Mouse (Mus musculus) midbrain, embryonic 12.5 days (tissue): Measurements from ENCODE around the gene Olfr8. TPM values are rescaled to one million over a fixed set of nuclear protein-coding genes. Genes with fewer than 3 reads are reported as not detected.
"Not testable (repeated sequence)": the region's sequence is repeated elsewhere in the genome, so short reads cannot be mapped to it uniquely, and the experiment has no call there.

Source experiments
- ATAC-seq: fragments of 200-750 bp; cut with Nextera tagmentation; 2 replicates; pipeline ENCODE4 v1.8.0; 2017; ENCODE audit warnings: low read depth, moderate TSS enrichment, moderate library complexity; ENCODE audit not compliant: low FRiP score
- H3K27ac ChIP-seq: fragments of 300-500 bp; sonication (generic); replicated peaks from 2 replicates; pipeline ENCODE4 v1.5.1; 2016; ENCODE audit warnings: mild to moderate bottlenecking
- H3K27me3 ChIP-seq: fragments of 300-500 bp; sonication (generic); 2 replicates; pipeline ENCODE4 v1.6.1; 2016; ENCODE audit warnings: mild to moderate bottlenecking
- H3K36me3 ChIP-seq: fragments of 300-500 bp; sonication (generic); 2 replicates; pipeline ENCODE4 v1.6.1; 2016
- H3K4me1 ChIP-seq: fragments of 300-500 bp; sonication (generic); 2 replicates; pipeline ENCODE4 v1.6.1; 2016
- H3K4me2 ChIP-seq: fragments of 300-500 bp; sonication (generic); replicated peaks from 2 replicates; pipeline ENCODE4 v1.6.1; 2016; ENCODE audit warnings: mild to moderate bottlenecking, moderate library complexity
- H3K4me3 ChIP-seq: fragments of 300-500 bp; sonication (generic); 2 replicates; pipeline ENCODE4 v1.5.1; 2016; ENCODE audit warnings: mild to moderate bottlenecking
- H3K9ac ChIP-seq: fragments of 300-500 bp; sonication (generic); replicated peaks from 2 replicates; pipeline ENCODE4 v1.6.1; 2016; ENCODE audit warnings: mild to moderate bottlenecking, moderate library complexity
- H3K9me3 ChIP-seq: fragments of 300-500 bp; sonication (generic); 2 replicates; pipeline ENCODE4 v1.6.1; 2016; ENCODE audit warnings: mild to moderate bottlenecking
- WGBS: fragments of 180-500 bp; shearing (Covaris S2); methylation state at CpG from one replicate; pipeline ENCODE4 v1.1.7; 2016; 5-methylcytosine and 5-hydroxymethylcytosine counted together
- polyA plus RNA-seq: library from polyadenylated mRNA; unstranded; fragments of >200 nt; fragmentation: Nextera tagmentation; extraction: Ambion mirVana; gene quantifications from 2 replicates; pipeline ENCODE4 v1.2.1, GENCODE M21; 2016

The Olfr8 gene
- polyA plus RNA-seq, result not detected in 2 replicates

DNA sequence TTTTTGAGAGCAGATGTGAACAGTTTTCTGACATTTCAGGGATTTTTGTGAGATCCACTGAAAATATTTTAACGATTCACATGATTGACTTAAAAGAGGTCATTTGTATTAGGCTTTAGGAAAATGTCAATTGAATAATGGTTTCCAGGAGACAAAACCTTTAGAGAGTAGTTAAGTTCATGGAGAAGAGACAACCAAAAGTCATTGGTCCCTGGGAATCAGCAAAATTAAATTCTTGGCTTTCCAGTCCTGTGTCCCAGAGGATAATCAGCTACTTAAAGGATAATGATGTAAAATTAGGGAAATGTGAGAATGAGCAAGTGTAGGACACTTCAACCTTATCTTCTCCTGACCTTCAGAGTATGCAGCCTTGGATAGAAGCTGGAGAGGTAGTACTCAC, at the start of gene Olfr8:
TSS of gene Olfr8 (plus strand) at position 301 of the 400 bp plus-strand sequence.
- H3K36me3 ChIP-seq, H3K9ac ChIP-seq, H3K4me1 ChIP-seq, H3K4me2 ChIP-seq, H3K27me3 ChIP-seq, H3K4me3 ChIP-seq, H3K9me3 ChIP-seq, ATAC-seq, H3K27ac ChIP-seq: not testable (repeated sequence)
- 90% methylated on average over 1 of the region's 1 CpGs for WGBS

DNA sequence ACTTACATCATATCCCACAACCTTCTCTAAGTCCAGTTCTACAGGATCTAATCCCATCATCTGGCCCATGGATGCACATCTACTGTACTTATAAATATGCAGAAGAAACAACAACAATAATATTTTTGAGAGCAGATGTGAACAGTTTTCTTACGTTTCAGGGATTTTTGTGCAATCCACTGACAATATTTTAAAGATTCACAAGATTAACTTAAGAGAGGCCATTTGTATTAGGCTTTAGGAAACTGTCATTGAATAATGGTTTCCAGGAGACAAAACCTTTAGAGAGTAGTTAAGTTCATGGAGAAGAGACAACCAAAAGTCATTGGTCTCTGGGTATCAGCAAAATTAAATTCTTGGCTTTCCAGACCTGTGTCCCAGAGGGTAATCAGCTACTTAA, 37.6 kb upstream of the Olfr8 start, which contains the start of gene Olfr1354:
TSS of gene Olfr1354 (plus strand) at position 301 of the 400 bp plus-strand sequence.
- not testable (repeated sequence) for H3K27me3 ChIP-seq, ATAC-seq, H3K9ac ChIP-seq, H3K4me1 ChIP-seq, H3K4me3 ChIP-seq, H3K36me3 ChIP-seq, H3K9me3 ChIP-seq, H3K4me2 ChIP-seq, H3K27ac ChIP-seq
- 88% methylated on average over 1 of the region's 1 CpGs for WGBS

DNA sequence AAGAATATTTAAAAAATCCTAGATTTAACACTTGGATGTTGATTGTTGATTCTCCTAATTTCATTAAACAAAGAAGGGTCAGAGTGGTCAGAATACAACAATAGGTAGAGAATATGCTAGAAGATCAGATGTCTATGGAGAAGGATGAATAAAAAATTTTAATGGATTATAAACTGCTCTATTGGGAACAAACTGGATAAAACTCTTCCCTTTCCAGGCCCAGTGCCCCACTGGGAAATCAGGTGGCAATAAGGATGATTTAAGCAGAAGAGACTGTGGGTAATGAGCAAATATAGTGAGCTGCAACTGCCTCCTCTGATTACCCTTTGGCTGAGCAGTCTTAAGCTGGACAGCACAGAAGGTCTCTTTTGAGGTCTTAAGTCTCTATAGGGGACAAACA, 12.6 kb downstream of the Olfr8 start, which contains the start of gene Olfr1353:
TSS of gene Olfr1353 (plus strand) at position 301 of the 400 bp plus-strand sequence.
- H3K27me3 ChIP-seq, H3K9me3 ChIP-seq, H3K4me2 ChIP-seq, ATAC-seq, H3K36me3 ChIP-seq, H3K4me1 ChIP-seq, H3K9ac ChIP-seq, H3K27ac ChIP-seq, H3K4me3 ChIP-seq: not testable (repeated sequence)

GRCm38 (mm10) chr10:78980750-78981149, 30.3 kb downstream of the Olfr8 start, which contains the start of gene Olfr1352:
Olfr1352 (plus strand) TSS chr10:78981050.
- H3K27me3 ChIP-seq, result no peaks in the 10 kb centered on the region
- no peaks in the 10 kb centered on the region for H3K4me1 ChIP-seq
- no peak for ATAC-seq
- H3K36me3 ChIP-seq, result no peaks in the 10 kb centered on the region
- H3K9me3 ChIP-seq, result no peaks in the 10 kb centered on the region
- H3K4me2 ChIP-seq, result no peak within 1 kb of the TSS
- H3K27ac ChIP-seq, result no peak within 1 kb of the TSS
- no peak within 1 kb of the TSS for H3K9ac ChIP-seq
- H3K4me3 ChIP-seq, result no peak within 1 kb of the TSS

Other genes starting within 250 kb of the Olfr8 start
- not detected in 2 replicates for gene Casp14, start 232.3 kb upstream of the Olfr8 start, polyA plus RNA-seq
- gene Ccdc105, start 197.6 kb upstream of the Olfr8 start, polyA plus RNA-seq, result 0.17 TPM in 2 replicates
- gene Slc1a6, start 170.1 kb upstream of the Olfr8 start, polyA plus RNA-seq, result 1.8 and 2.4 TPM in 2 replicates
- gene Olfr1356, start 98.5 kb upstream of the Olfr8 start, polyA plus RNA-seq, result not detected in 2 replicates
- not detected in 2 replicates for gene Olfr1355, start 75.1 kb upstream of the Olfr8 start, polyA plus RNA-seq
- not detected in 2 replicates for gene Olfr1354, start 37.5 kb upstream of the Olfr8 start, polyA plus RNA-seq
- not detected in 2 replicates for gene Olfr1353, start 12.7 kb downstream of the Olfr8 start, polyA plus RNA-seq
- not detected in 2 replicates for gene Olfr1352, start 30.4 kb downstream of the Olfr8 start, polyA plus RNA-seq
- not detected in 2 replicates for gene Olfr1351, start 61.8 kb downstream of the Olfr8 start, polyA plus RNA-seq
- gene Olfr57, start 78.1 kb downstream of the Olfr8 start, polyA plus RNA-seq, result 0.27 and 0.28 TPM in 2 replicates
- gene 2610008E11Rik, start 147.0 kb downstream of the Olfr8 start, polyA plus RNA-seq, result 52.7 and 55.8 TPM in 2 replicates
- not detected in 2 replicates for gene Vmn2r80, start 198.1 kb downstream of the Olfr8 start, polyA plus RNA-seq